Mouse (Mus musculus) lung, embryonic 14.5 days (tissue): ENCODE measurements around the gene Nme7. TPM values are rescaled to one million over a fixed set of nuclear protein-coding genes. Genes with fewer than 3 reads are reported as not detected.

Source experiments
- ATAC-seq: fragments of 200-750 bp; cut with Nextera tagmentation; 2 replicates; pipeline ENCODE4 v1.8.0; 2017; ENCODE audit warnings: mild to moderate bottlenecking, moderate TSS enrichment, moderate library complexity; ENCODE audit not compliant: insufficient read depth
- DNase-seq: peaks from one replicate; pipeline ENCODE4 v3.0.0-alpha.2; 2015
- H3K27ac ChIP-seq: fragments of 300-500 bp; sonication (generic); 2 replicates; pipeline ENCODE4 v1.5.1; 2014; ENCODE audit warnings: low read depth, mild to moderate bottlenecking, moderate library complexity
- H3K27me3 ChIP-seq: fragments of 300-500 bp; sonication (generic); 2 replicates; pipeline ENCODE4 v1.6.1; 2014; ENCODE audit warnings: low read length, control low read depth; ENCODE audit not compliant: insufficient read depth
- H3K36me3 ChIP-seq: fragments of 300-500 bp; sonication (generic); 2 replicates; pipeline ENCODE4 v1.6.1; 2014; ENCODE audit warnings: control low read depth; ENCODE audit not compliant: insufficient read depth
- H3K4me1 ChIP-seq: fragments of 300-500 bp; sonication (generic); 2 replicates; pipeline ENCODE4 v1.6.1; 2014; ENCODE audit warnings: antibody characterized with exemption, control low read depth; ENCODE audit not compliant: insufficient read depth
- H3K4me2 ChIP-seq: fragments of 300-500 bp; sonication (generic); 2 replicates; pipeline ENCODE4 v1.6.1; 2014; ENCODE audit warnings: mild to moderate bottlenecking
- H3K4me3 ChIP-seq: fragments of 300-500 bp; sonication (generic); 2 replicates; pipeline ENCODE4 v1.5.1; 2014; ENCODE audit warnings: low read depth, low read length
- H3K9ac ChIP-seq: fragments of 300-500 bp; sonication (generic); 2 replicates; pipeline ENCODE4 v1.6.1; 2014
- H3K9me3 ChIP-seq: fragments of 300-500 bp; sonication (generic); 2 replicates; pipeline ENCODE4 v1.6.1; 2016; ENCODE audit warnings: low read depth, low read length, control low read depth
- CTCF ChIP-seq: IDR thresholded peaks from 2 replicates; pipeline ENCODE4 v1.5.1; 2016; ENCODE audit warnings: antibody characterized with exemption, low read depth
- WGBS: fragments of 180-500 bp; shearing (Covaris S2); extraction: QIAGEN DNeasy Blood & Tissue Kit; methylation state at CpG from one replicate; pipeline ENCODE4 v1.1.7; 2014; 5-methylcytosine and 5-hydroxymethylcytosine counted together
- polyA plus RNA-seq: library from polyadenylated mRNA; unstranded; fragments of >200 nt; fragmentation: Nextera tagmentation; extraction: Ambion mirVana; gene quantifications from 2 replicates; pipeline ENCODE4 v1.2.1, GENCODE M21; 2014

The Nme7 gene
- 32.6 and 32.9 TPM in 2 replicates for polyA plus RNA-seq

DNA sequence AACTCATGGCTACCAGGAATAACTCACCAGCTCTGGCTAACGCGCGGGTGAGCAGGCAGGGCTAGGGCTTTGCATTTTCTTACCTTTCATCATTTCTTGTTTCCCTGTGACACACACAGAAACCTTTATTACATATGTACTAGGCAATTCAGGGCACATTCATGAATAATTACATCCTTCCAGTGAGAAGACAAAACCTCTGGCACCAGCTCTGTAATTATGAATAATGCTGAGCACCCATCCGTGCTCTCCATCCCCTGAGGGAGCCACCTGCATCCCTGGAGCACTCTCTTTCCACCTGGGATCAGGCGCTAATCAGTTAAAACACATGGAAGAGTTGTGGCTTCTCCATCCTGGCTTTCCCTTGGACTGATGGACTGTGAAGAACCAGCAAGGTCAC lies at the start of gene Nme7:
Nme7 (plus strand) TSS at position 301 of the 400 bp plus-strand sequence.
- ATAC-seq (no peak), DNase-seq (no peak)
- peaks cover 48% of the 10 kb centered on the region for H3K36me3 ChIP-seq
- no peak within 1 kb of the TSS for H3K9ac ChIP-seq
- H3K9me3 ChIP-seq, result no peaks in the 10 kb centered on the region
- H3K4me2 ChIP-seq, result no peak within 1 kb of the TSS
- H3K4me3 ChIP-seq, result no peak within 1 kb of the TSS
- 84% methylated on average over 5 of the region's 5 CpGs for whole genome bisulfite sequencing
- H3K27ac ChIP-seq, result no peak within 1 kb of the TSS
- H3K27me3 ChIP-seq, result no peaks in the 10 kb centered on the region
- TF ChIP-seq CTCF, result no peak
- 0 out of 2 replicates have a peak, but pooled peaks cover 4% of the 10 kb centered on the region for H3K4me1 ChIP-seq

DNA sequence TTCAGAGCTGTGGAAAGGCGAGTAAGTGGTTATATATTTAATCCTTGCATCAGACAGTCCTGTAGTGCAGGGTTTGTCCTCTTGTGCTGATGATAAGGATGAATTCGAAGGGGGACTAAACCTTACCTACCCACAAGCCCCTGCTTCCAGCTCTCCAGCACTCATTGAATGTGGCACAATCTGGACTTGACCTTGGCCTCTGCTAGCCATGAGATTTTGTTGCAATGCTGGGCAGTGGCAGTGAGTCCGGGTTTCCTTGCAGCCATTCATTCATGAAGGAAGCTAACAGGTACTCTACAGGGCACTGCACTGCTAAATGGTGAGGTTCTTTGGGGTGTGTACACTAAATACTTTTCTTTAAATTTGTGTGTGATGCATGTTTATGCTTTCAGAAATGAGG lies 49.1 kb upstream of the Nme7 start:
- 57% methylated on average over 3 of the region's 3 CpGs for WGBS
- Histone ChIP-seq H3K36me3 (peaks cover 6% of the 10 kb centered on the region; the same call in 1 of the 2 replicates), H3K9me3 (no peaks in the 10 kb centered on the region), H3K4me1 (peaks cover 3% of the 10 kb centered on the region; the same call in 1 of the 2 replicates), H3K27ac (no peak overlapping the region), H3K27me3 (no peaks in the 10 kb centered on the region), H3K4me2 (no peak overlapping the region), H3K4me3 (no peak overlapping the region), H3K9ac (no peak overlapping the region)
- DNase-seq, result no peak
- TF ChIP-seq CTCF, result no peak
- ATAC-seq, result no peak

DNA sequence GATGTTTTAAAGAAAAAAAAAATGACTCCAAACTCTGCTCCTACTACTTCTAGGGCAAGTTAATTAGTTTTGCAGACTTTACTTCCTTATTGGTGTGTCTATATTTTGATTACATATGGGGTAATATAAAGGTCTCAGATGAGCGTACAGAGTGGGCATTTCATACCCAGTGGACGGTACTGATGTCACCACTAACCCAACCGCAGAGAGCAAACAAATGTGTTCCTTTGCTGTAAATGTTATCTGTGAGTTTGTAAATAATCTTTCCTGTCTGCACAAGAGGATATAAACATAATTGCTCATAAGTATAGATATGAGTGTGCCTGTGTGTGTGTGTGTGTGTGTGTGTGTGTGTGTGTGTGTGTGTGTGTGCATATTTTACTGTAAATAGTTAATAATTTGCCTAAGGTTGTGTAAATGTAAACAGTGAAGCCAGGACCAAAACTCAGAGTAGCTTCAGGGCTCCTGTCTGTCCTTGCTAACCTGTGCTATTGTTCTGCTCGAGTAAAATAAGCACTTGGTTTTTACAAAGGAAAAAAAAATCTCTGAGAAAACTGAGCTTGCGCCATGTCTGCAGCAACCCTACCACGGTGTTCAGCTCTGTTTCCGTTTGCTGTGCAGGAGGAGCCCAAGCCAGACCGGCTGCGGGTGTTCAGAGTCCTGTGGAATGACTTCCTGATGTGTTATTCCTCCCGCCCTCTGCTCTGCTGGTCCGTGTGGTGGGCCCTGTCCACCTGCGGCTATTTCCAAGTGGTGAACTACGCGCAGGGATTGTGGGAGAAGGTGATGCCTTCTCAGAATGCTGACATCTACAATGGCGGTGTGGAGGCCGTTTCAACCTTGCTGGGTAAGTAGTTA lies 43.5 kb upstream of the Nme7 start:
- ATAC-seq (no peak; the same call in 1 of the 2 replicates), DNase-seq (no peak)
- no peaks in the 10 kb centered on the region for H3K27me3 ChIP-seq
- no peak overlapping the region for H3K9ac ChIP-seq
- 72% methylated on average over 16 of the region's 16 CpGs for WGBS
- H3K27ac ChIP-seq, result no peak overlapping the region
- peaks cover 14% of the 10 kb centered on the region; the same call in 1 of the 2 replicates for H3K36me3 ChIP-seq
- H3K4me3 ChIP-seq, result no peak overlapping the region
- no peaks in the 10 kb centered on the region for H3K9me3 ChIP-seq
- H3K4me1 ChIP-seq, result no peaks in the 10 kb centered on the region
- TF ChIP-seq CTCF, result no peak
- H3K4me2 ChIP-seq, result no peak overlapping the region

DNA sequence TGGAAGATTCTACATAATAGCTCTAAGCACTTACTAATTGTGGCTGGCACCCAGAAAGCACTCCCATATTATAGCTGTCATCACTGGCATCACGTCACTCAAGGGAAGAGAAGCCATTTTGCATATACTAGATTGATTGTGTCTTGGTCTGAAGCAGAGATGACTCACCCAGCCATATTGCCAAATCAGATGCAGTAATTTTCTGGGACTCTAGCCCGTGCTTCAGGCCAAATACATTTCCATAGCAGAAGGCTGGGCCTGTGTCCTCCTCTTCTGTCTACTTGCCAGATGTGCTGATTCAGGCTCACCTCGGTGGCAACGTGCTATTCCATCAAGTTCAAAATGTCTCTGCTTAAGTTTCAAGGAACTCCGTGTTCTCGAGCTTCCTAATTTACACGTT lies 42.4 kb upstream of the Nme7 start:
- no peak overlapping the region for H3K4me2 ChIP-seq
- DNase-seq (peak; percentile 9), ATAC-seq (no peak)
- peaks cover 16% of the 10 kb centered on the region; the same call in 1 of the 2 replicates for H3K36me3 ChIP-seq
- no peak for TF ChIP-seq CTCF
- H3K9ac ChIP-seq, result no peak overlapping the region
- H3K27me3 ChIP-seq, result no peaks in the 10 kb centered on the region
- no peak overlapping the region for H3K27ac ChIP-seq
- H3K4me1 ChIP-seq, result no peaks in the 10 kb centered on the region
- WGBS, result 82% methylated on average over 7 of the region's 7 CpGs
- no peaks in the 10 kb centered on the region for H3K9me3 ChIP-seq
- H3K4me3 ChIP-seq, result no peak overlapping the region

DNA sequence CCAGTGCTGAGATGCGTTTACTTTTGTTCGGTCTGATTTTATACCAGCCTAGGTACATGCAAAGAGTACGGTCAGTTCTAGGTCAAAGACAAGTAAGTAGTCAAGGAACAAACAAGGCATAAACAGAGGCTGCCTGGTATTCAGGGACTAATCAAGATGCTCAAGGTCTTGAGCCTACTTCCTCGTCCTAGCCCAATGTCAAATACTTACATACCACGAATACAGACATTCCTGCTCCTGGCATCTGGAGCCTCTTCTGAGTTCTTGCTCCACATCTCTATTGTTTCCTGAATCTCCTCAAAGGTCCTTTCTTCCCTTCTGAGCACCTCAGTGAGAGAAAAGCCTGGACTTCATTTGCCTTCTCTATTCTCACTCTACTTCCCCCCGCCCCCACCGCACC lies 33.0 kb upstream of the Nme7 start:
- no peaks in the 10 kb centered on the region for H3K36me3 ChIP-seq
- H3K4me2 ChIP-seq, result no peak overlapping the region
- no peak overlapping the region for H3K27ac ChIP-seq
- DNase-seq, result no peak
- no peak overlapping the region for H3K9ac ChIP-seq
- no peak for ATAC-seq
- TF ChIP-seq CTCF, result no peak
- WGBS, result 81% methylated on average over 7 of the region's 7 CpGs
- H3K27me3 ChIP-seq, result no peaks in the 10 kb centered on the region
- H3K9me3 ChIP-seq, result no peaks in the 10 kb centered on the region
- H3K4me1 ChIP-seq, result no peaks in the 10 kb centered on the region
- H3K4me3 ChIP-seq, result no peak overlapping the region

DNA sequence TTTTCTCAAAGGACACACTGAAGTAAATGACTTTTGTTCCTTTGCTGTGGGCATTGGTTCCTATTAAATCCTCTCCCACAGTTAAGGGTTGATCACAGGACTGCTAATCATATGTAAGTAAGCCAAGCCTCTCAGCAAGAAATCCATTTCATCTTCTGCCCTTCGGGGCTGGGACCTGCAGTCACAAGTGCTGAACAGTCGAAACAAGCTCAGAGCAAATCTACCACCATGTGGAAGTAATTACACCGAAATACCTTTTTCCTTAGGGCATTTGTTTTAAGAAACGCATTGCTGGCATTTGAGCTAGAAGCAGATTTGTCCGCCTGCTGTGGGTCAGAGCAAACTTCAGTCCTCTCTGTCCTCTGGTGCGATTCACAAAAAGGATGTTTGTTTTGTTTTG lies 30.3 kb upstream of the Nme7 start:
- Histone ChIP-seq H3K4me2 (no peak overlapping the region), H3K9ac (no peak overlapping the region), H3K9me3 (no peaks in the 10 kb centered on the region), H3K4me3 (no peak overlapping the region), H3K27ac (no peak overlapping the region), H3K27me3 (no peaks in the 10 kb centered on the region), H3K36me3 (no peaks in the 10 kb centered on the region), H3K4me1 (no peaks in the 10 kb centered on the region)
- TF ChIP-seq CTCF, result no peak
- WGBS, result 68% methylated on average over 6 of the region's 6 CpGs
- ATAC-seq (no peak), DNase-seq (no peak)

DNA sequence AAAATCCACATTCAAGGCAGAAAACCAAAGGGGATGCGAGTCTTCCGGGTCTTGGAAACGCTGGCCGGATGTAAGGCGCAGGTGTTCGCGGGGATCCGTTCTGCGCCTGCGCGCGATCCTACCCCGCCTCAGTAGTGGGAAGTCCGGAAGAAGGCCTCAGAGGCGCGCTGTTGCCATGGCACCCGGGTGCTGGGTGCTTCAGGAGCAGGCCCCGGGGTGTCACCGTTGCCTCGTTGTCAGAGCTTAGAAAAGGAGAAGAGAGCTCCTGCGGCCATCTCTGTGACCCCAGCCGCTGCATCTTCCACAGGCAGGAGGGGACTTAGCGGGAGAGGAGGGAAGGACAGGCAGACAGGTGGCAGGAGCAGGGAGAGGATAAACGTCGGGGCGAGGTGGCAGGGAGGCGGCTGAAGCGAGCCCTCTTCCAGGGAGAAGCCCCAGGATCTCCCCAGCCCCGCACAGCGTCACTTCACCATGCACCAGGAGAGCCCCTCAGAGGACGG lies 28.4 kb upstream of the Nme7 start, which contains the start of gene Ccdc181:
Ccdc181 (plus strand) TSS at position 131 of the 500 bp plus-strand sequence.
- DNase-seq, result peak; percentile 90
- H3K27ac ChIP-seq, result peak within 1 kb of the TSS; percentile 20; the same call in 1 of the 2 replicates
- H3K27me3 ChIP-seq, result no peaks in the 10 kb centered on the region
- peak within 1 kb of the TSS; percentile 51 for H3K4me3 ChIP-seq
- under 1% methylated on average over 31 of the region's 31 CpGs for WGBS
- H3K9me3 ChIP-seq, result no peaks in the 10 kb centered on the region
- H3K4me2 ChIP-seq, result peak within 1 kb of the TSS; percentile 87
- TF ChIP-seq CTCF, result no peak
- H3K36me3 ChIP-seq, result no peaks in the 10 kb centered on the region
- peak; percentile 99 for ATAC-seq
- H3K9ac ChIP-seq, result peak within 1 kb of the TSS; percentile 48
- H3K4me1 ChIP-seq, result no peaks in the 10 kb centered on the region
